8 mouse cellular contexts compared by ENCODE assay signal in genomic region chr4:22358487-22358886, GRCm38 (mm10). TPM values are rescaled to one million over a fixed set of nuclear protein-coding genes. Genes with fewer than 3 reads are reported as not detected.
DNase-seq lines count a peak whose midpoint lies in the region; ATAC-seq lines count a peak whose summit lies in the region.

No protein-coding gene starts in this region.

- peak overlapping the region; percentile 81 for H3K4me2 ChIP-seq in lung, embryonic 16.5 days (ENCODE audit: low read depth, low read length)
- peak overlapping the region; percentile 66 for H3K4me2 ChIP-seq in limb, embryonic 12.5 days
- H3K4me2 ChIP-seq in stomach, embryonic 16.5 days (ENCODE audit: low read depth, low read length), result peak overlapping the region; percentile 60

- no peaks in the 10 kb centered on the region for H3K36me3 ChIP-seq in lung, embryonic 16.5 days (ENCODE audit: control insufficient read depth, insufficient read depth, low read length)
- no peaks in the 10 kb centered on the region for H3K36me3 ChIP-seq in forebrain, embryonic 10.5 days (replicated peaks)
- no peaks in the 10 kb centered on the region for H3K36me3 ChIP-seq in limb, embryonic 12.5 days
- H3K36me3 ChIP-seq in stomach, embryonic 16.5 days (ENCODE audit: control insufficient read depth, insufficient read depth, low read length), result no peaks in the 10 kb centered on the region

- no peaks in the 10 kb centered on the region for H3K9me3 ChIP-seq in lung, embryonic 16.5 days (ENCODE audit: control insufficient read depth, low read length)
- H3K9me3 ChIP-seq in forebrain, embryonic 10.5 days, result peaks cover 6% of the 10 kb centered on the region
- peaks cover 5% of the 10 kb centered on the region; the same call in 1 of the 2 replicates for H3K9me3 ChIP-seq in limb, embryonic 12.5 days
- H3K9me3 ChIP-seq in stomach, embryonic 16.5 days (replicated peaks; ENCODE audit: control insufficient read depth, low read length), result no peaks in the 10 kb centered on the region

- no peak overlapping the region for H3K9ac ChIP-seq in lung, embryonic 16.5 days (ENCODE audit: low read length)
- H3K9ac ChIP-seq in limb, embryonic 12.5 days (replicated peaks), result no peak overlapping the region
- H3K9ac ChIP-seq in stomach, embryonic 16.5 days (ENCODE audit: low read length), result no peak overlapping the region

- WGBS in lung, embryonic 16.5 days, result 74% methylated on average over 10 of the region's 10 CpGs
- WGBS in forebrain, embryonic 10.5 days, result 88% methylated on average over 10 of the region's 10 CpGs
- WGBS in limb, embryonic 12.5 days, result 86% methylated on average over 10 of the region's 10 CpGs
- 76% methylated on average over 10 of the region's 10 CpGs for WGBS in stomach, embryonic 16.5 days

- no peak for ATAC-seq in lung, embryonic 16.5 days (ENCODE audit: low read depth)
- no peak for ATAC-seq in limb, embryonic 12.5 days (ENCODE audit: insufficient number of reproducible peaks, insufficient read depth, low FRiP score, low TSS enrichment, low read depth)
- no peak for ATAC-seq in stomach, embryonic 16.5 days (ENCODE audit: insufficient read depth, low FRiP score)

- no peak for DNase-seq in lung, postnatal 14 days
- no peak for DNase-seq in forebrain, embryonic 10.5 days (ENCODE audit: extremely low spot score, low spot score)
- no peak for DNase-seq in right cerebral cortex, postnatal 36 days (ENCODE audit: low spot score in 2 of 2)
- no peak for DNase-seq in right cerebral cortex, postnatal 25 days
- DNase-seq in cerebellum, postnatal 36 days, result no peak

- peak overlapping the region; percentile 76; the same call in 1 of the 2 replicates for H3K4me3 ChIP-seq in lung, embryonic 16.5 days (ENCODE audit: low read length)
- H3K4me3 ChIP-seq in forebrain, embryonic 10.5 days, result peak overlapping the region; percentile 83
- H3K4me3 ChIP-seq in limb, embryonic 12.5 days (replicated peaks), result no peak overlapping the region
- H3K4me3 ChIP-seq in stomach, embryonic 16.5 days (replicated peaks; ENCODE audit: low read length), result peak overlapping the region; percentile 77

- H3K27me3 ChIP-seq in lung, embryonic 16.5 days (ENCODE audit: control insufficient read depth, insufficient read depth, low read depth, low read length), result no peaks in the 10 kb centered on the region
- H3K27me3 ChIP-seq in forebrain, embryonic 10.5 days (ENCODE audit: poor library complexity, severe bottlenecking), result no peaks in the 10 kb centered on the region
- no peaks in the 10 kb centered on the region for H3K27me3 ChIP-seq in limb, embryonic 12.5 days
- H3K27me3 ChIP-seq in stomach, embryonic 16.5 days (ENCODE audit: control insufficient read depth, insufficient read depth, low read length), result no peaks in the 10 kb centered on the region

- peaks cover 7% of the 10 kb centered on the region for H3K4me1 ChIP-seq in lung, embryonic 16.5 days (replicated peaks; ENCODE audit: control insufficient read depth, insufficient read depth, low read length)
- H3K4me1 ChIP-seq in forebrain, embryonic 10.5 days, result peaks cover 19% of the 10 kb centered on the region
- peaks cover 8% of the 10 kb centered on the region for H3K4me1 ChIP-seq in limb, embryonic 12.5 days (replicated peaks)
- peaks cover 8% of the 10 kb centered on the region; the same call in 1 of the 2 replicates for H3K4me1 ChIP-seq in stomach, embryonic 16.5 days (ENCODE audit: control insufficient read depth, insufficient read depth, low read length)

- no peak overlapping the region; the same call in 1 of the 2 replicates for H3K27ac ChIP-seq in lung, embryonic 16.5 days (ENCODE audit: low read length)
- H3K27ac ChIP-seq in forebrain, embryonic 10.5 days, result no peak overlapping the region
- no peak overlapping the region for H3K27ac ChIP-seq in limb, embryonic 12.5 days
- peak overlapping the region; percentile 97; the same call in 1 of the 2 replicates for H3K27ac ChIP-seq in stomach, embryonic 16.5 days (ENCODE audit: low read length)

RNA-seq across cellular contexts. Expression of gene Fbxl4, which starts 1.1 kb away (rescaled TPM):
- 11.3 and 12.9 TPM in 2 replicates for polyA plus RNA-seq in lung, embryonic 16.5 days (2015; fragmentation: Nextera tagmentation; extraction: Ambion mirVana)
- 5.9 and 6.8 TPM in 2 replicates for polyA plus RNA-seq in forebrain, embryonic 10.5 days (2016; fragmentation: Nextera tagmentation; extraction: Ambion mirVana)
- polyA plus RNA-seq in limb, embryonic 12.5 days (2016; fragmentation: Nextera tagmentation; extraction: Ambion mirVana), result 8.6 and 9.0 TPM in 2 replicates
- polyA plus RNA-seq in stomach, embryonic 16.5 days (2015; fragmentation: Nextera tagmentation; extraction: Ambion mirVana), result 12.5 and 15.2 TPM in 2 replicates
